Mouse (Mus musculus) retina, postnatal 7 days (tissue): ENCODE measurements at regions not wholly inside any gene's neighbourhood (a gene's known extent, or its start where the extent isn't known, plus 50 kb on each side); places are given as distances from the start of the nearest gene placed in this dataset.

ENCODE experiments used
- DNase-seq: peaks from one replicate; pipeline ENCODE4 v3.0.0-alpha.2; 2012; ENCODE audit warnings: low read depth, low spot score

DNA sequence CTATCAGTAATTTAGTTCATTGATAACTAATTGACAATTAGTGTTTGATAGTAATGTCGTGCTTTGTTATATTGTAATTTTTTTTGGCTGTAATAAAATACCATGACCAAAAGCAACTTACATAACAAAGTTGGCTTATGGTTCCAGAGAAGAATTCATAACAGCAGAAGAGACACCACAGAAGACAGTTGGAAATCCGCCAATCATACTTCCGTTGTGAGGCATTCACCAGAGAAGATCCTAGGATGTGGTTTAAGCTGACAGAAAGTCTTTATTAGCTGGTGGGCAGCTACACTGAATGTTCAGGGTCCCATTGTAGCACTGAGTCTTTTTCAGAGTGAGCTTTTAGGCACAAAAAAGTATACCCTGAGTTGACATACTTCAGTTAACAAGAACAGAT is 109.9 kb downstream of the Sec23a start:
- DNase-seq: no peak

DNA sequence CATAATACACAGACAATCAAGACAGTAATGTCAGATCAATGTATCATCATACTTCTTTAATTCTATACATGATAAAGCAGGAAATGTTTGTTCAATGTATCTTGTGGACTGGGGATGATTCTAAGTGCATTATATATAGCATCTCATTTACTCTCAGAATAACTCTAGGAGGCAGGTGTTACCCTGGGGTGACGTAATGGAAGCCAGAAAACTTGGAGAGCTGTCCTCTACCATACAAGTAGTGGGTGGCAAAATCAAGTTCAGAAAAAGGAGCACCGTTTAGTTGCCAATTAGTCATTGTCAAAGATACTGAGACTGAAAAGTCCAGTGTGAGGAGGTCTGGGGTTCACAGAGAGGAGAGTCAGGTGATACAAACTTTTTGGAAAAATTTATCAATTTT is 136.0 kb downstream of the Sec23a start:
- no peak for DNase-seq

DNA sequence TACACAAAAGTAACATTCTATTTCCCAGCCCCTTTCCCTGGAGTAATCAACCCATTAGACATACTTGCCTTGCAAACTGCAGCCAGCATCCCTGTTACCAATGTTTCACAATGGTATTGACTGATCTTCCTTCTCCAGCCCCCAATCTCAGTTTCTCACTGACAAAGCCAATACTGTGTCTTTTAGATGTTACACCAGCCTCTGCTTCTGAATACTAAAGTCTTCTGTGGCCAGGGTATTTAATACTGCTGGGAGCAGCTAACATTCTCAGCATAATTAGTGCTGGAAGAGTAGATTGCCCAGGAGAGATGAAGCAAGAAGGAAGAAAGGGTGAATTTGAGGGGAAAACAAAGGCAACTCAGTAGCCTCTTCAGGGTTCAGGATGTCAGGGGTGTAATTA is 139.4 kb downstream of the Sec23a start:
- no peak for DNase-seq

DNA sequence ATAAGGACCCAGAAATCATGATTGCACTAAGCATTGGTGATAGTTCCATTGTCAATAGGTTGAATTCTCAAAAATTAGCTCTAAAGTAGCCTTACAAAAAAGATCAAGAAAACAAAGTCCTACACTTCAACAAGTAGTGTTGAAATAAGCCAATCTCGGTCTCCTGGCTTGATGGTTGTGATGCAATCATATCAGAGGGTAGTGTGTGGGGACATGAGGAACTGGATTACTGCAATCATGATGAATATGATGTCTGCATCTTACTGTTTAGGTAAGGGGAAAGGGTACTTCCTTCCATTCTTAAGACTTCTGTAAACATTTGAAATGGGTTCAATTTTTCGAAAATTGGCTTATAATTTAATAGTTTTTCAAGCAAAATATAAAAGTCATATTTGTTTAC is 155.3 kb downstream of the Sec23a start:
- no peak for DNase-seq

DNA sequence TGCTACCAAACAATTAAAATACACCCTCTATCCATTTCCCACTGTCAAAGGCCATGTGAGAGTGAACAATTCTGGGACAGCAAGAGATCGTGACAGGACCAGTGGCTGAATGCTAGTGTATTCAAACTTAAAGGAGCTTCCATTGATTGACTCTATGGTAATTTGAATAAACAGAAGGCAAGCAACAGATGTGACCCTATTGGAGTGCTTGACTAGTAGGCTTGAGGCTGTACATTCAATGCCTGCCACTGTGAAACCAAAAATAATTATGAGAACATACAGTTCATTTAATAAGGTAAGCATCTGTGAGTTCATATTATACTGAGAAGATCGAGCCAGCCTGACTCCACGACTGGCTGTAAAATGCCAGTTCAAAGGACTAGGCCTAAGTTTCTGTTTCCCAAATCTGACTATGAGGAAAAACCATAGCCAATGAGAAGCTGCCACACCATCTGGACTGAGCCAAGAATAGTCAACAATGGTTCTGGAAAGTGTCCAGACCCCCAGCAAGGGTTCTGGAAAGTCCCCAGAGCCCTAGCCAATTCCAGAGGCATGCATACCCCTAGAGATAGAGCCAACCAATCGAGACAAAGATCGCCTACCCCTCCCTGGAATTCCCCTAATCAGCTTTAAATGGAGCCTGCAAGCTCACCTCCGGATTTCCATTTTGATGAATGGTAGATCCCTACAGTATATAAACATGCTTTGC is 160.0 kb downstream of the Sec23a start:
- no peak for DNase-seq

DNA sequence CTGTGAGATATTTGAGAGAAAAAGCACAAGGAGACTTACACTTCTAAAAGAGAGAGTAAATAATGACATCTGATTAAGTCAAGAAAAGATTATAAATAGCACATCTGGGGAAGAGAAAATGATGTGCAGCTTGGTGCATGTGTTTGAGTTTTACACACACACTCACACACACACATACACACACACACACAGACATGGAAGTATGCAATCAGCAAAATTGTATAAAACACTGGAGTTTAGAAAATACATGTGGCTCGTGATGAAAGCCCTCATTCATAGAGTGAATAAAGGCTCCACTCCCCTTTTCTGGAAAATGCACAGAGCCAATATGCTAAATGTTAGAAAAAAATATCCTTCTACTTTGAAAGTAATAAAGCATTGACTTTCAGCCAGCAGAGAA is 182.2 kb downstream of the Sec23a start:
- DNase-seq: no peak

DNA sequence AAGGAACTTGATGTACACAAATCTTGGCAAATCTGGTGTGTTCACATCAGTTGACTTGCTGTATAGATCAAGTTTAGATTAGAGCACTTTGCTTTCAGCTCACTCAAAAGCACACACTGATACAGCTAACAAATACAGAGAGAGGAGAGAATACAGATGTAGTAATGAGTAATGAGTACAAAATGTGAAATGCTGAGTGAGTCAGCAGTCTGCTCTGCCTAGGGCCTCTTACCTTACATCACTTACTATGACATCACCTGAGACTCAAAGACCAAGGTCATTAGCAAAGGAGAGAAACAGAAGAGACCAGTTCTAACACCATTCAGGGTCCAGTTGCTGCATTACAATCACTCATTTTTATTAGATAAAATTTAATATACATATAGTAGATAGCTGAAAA is 184.0 kb downstream of the Sec23a start:
- DNase-seq: no peak

DNA sequence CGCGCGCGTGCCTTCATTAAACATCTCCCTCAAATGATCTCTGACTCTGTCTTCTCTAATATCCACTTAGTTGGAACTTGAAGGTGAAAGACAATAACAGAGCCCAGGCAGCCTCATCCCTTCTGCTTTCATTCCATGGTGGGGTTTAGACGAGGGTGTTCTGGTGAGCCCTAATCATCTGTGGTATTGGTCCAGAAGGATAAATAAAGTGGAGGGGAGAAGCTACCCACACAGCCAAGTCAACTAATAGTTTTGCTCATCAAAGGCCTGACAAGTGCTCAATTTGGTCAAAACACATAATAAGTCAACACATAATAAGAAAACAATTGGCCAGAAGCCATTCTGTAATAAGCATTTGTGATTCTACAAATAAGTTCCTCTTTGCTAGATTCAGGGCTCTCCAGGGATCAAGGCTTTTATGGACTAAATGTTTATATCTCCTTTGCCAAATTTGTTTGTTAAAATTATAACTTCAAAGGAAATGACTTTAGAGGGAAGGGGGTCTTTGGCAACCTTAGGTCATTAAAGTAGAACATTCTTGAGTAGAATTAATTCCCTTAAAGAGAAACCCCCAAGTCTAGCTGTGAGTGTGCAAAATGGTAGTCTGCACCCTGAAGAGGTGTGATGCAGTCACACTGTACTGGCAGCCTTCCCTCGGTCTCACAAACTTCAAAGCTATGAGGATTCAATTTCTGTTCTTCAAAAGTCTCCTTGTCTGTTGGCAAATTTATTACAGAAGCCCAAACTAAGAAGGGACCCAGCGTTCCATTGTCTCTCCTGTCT is 186.5 kb downstream of the Sec23a start:
- no peak for DNase-seq

GRCm38 (mm10) chr12:58822971-58823370 is 188.8 kb downstream of the Sec23a start:
- no peak for DNase-seq

GRCm38 (mm10) chr12:58804068-58804467 is 207.7 kb downstream of the Sec23a start:
- DNase-seq: no peak

- peak; percentile 43 for DNase-seq
Observed at GRCm38 (mm10) chr12:58802410-58802809, 209.4 kb downstream of the Sec23a start.
